Mouse (Mus musculus) heart, adult 2 months (tissue): ENCODE measurements at regions not wholly inside any gene's neighbourhood (a gene's known extent, or its start where the extent isn't known, plus 50 kb on each side); places are given as distances from the start of the nearest gene placed in this dataset.
"Not testable (repeated sequence)": the region's sequence is repeated elsewhere in the genome, so short reads cannot be mapped to it uniquely, and the experiment has no call there.

Experiments
- CTCF ChIP-seq: fragments of 200-600 bp; IDR thresholded peaks from 2 replicates; pipeline ENCODE4 v1.8.1; 2022; ENCODE audit warnings: antibody characterized with exemption, mild to moderate bottlenecking, moderate library complexity
- POLR2A ChIP-seq: fragments of 200-500 bp; IDR thresholded peaks from 2 replicates; pipeline ENCODE4 v1.6.1; 2011; ENCODE audit warnings: mild to moderate bottlenecking, low read depth, low read length, control low read depth; ENCODE audit not compliant: insufficient read depth

DNA sequence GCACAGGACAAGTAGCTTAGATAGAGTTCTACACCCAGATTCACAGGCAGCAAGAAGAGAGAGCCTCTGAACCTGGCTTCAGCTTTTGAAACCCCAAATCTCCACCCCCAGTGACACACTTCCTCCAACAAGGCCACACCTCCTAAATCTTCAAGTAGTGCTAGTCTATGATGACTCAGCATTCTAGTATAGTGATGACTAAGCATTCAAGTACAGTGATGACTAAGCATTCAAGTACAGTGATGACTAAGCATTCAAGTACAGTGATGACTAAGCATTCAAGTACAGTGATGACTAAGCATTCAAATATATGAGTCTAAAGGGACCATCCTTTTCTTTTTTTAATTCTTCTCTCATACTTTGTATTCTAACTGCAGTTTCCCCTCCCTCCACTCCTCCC lies 225.8 kb downstream of the Diras2 start:
- TF ChIP-seq POLR2A, CTCF: not testable (repeated sequence)
